Mouse (Mus musculus): ENCODE data around the gene Mfap5.
"Not testable (repeated sequence)": the region's sequence is repeated elsewhere in the genome, so short reads cannot be mapped to it uniquely, and the experiment has no call there.

Gene Mfap5

DNA sequence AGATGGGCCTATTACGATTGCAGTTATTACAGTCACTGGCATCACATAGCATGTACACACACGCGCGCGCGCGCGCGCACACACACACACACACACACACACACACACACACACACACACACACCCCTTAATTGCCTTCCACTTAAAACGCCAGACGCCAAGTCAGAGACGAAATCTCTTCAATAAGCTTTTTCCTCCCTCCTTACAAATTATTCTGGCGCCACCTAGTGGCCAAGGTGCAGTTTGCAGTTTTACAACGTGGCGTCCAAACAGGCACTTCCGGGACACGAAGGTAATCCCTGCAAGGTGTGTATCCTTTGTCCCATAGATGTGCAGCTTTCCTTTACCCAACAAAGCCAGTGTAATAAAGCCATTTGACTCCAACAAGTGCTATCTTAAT, 54.8 kb downstream of the Mfap5 start:
- DNase-seq (ENCODE audit: low read depth, low spot score): peak; percentile 82

DNA sequence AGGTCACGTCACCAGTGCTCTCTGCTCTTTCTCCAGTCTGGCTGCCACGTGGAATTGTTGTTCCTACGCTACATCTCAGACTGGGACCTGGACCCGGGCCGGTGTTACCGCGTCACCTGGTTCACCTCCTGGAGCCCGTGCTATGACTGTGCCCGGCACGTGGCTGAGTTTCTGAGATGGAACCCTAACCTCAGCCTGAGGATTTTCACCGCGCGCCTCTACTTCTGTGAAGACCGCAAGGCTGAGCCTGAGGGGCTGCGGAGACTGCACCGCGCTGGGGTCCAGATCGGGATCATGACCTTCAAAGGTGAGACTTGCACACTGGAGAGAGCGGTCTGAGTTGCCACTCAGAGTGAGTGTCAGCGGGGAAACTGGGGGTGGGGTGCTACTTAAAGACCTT, 55.4 kb downstream of the Mfap5 start:
- peak; percentile 20 for DNase-seq (ENCODE audit: low read depth, low spot score)

DNA sequence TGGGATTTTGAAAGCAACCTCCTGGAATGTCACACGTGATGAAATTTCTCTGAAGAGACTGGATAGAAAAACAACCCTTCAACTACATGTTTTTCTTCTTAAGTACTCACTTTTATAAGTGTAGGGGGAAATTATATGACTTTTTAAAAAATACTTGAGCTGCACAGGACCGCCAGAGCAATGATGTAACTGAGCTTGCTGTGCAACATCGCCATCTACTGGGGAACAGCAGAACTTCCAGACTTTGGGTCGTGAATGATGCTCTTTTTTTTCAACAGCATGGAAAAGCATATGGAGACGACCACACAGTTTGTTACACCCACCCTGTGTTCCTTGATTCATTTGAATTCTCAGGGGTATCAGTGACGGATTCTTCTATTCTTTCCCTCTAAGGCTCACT, 56.8 kb downstream of the Mfap5 start:
- DNase-seq (ENCODE audit: low read depth, low spot score): peak; percentile 46

DNA sequence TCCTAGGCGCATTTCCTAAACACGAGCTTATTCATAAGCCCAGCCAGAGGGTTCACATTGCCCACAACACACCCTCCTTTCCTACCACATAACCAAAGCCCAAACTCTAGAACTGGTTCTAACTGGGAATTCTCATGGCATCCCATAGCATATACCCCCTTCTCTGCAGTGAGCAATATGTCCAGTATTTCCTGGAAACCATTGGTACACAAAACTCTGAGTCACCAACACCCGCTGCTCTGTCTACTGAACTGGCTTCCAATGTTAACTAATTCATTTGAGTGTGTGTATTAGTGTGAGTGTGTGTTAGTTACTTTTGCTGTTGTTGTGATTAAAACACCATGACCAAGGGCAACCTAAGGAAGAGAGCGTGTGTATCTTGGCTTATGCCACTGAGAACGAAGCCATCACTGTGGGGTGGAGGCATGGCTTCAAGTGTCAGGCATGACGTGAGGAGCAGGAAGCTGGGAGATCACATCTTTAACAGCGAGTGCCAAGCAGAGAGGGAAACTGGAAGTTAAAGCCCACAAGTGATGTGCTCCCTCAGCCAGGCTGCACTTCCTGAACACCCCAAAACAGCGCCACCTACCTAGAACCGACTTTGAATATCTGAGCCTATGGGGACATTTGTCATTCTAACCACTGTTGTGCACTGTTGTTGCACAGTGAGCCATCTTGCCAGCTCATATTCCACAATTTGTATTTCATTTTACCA, 59.6 kb downstream of the Mfap5 start:
- DNase-seq (ENCODE audit: low read depth, low spot score): no peak

DNA sequence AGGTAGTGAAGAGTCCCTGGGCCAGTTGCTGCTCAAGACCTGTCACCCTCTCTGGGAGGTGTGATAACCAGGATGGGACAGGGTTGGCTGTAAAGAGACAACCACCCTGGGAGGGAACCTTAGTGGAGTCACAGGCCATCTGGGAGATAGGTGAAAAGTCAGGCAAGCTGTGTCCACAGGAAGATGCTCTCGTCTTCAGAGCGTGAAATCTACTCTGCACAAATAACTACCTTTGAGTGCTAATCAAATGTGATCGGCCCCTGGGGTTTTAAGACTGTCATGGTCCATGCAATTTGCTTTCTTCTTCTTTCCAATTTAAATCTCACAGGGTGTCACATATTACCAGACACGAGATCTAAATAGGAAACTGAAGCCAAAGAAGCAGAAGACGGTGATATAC, 63.5 kb downstream of the Mfap5 start:
- DNase-seq (ENCODE audit: low read depth, low spot score): no peak

DNA sequence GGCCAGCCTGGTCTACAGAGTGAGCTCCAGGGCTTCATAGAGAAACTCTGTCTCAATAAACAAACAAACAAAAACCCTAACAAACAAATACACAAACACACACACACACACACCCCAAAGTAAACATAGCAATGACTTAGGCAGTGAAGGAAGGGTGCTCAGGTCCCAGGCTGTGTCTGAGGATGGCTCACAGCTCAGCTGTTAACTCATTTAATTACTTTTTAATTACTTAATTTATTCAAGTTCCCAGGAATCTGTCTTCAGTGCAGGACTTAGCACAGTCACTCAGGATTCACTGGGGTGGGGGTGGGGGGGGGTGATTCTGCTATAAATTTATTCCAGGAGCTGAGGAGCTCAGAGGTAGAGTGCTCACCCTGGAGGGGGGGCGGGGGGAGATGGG, 64.1 kb downstream of the Mfap5 start:
- DNase-seq (ENCODE audit: low read depth, low spot score): no peak

DNA sequence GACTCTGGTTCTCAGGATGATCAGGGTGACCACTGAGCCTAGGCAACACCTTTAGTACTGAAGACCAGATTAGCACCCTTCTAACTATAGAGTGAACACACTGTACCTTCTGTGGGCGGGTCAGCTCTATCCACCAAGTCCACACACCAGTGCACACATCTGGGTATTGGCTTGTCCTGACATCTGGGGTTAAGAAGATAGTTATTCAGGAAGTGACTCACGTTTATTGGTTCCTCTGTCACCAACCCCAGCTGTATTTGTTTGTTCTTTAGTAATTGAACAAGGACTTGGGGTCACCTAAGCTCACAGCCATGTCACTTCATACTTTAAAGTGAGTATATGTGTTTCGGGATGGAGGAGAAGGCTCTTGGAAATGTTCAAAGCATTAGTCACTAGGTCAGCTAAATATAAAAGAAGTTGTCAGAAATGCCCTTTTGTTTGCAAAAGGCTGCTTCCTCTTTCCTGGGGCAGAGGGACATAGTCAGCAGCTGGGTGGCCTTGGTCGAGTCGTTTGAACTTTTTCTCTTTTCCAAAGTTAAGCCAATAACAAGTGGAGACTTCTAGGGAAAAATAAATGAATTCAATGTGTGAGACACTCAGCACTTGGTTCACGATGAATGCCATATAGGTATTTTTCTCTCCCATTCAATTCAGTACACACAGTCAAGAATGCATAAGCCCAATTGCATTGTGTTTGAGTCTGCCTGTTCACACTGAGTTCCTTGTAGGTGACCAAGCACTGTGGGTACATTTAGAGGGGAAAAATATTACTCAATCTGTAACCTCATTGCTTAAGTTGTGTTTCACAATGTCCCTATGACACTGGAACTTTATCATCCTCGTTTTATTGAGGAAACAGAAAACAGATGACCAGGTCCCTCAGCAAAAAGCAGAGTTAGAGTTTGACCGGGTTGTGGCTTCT, 65.3 kb downstream of the Mfap5 start:
- no peak for DNase-seq (ENCODE audit: low read depth, low spot score)

DNA sequence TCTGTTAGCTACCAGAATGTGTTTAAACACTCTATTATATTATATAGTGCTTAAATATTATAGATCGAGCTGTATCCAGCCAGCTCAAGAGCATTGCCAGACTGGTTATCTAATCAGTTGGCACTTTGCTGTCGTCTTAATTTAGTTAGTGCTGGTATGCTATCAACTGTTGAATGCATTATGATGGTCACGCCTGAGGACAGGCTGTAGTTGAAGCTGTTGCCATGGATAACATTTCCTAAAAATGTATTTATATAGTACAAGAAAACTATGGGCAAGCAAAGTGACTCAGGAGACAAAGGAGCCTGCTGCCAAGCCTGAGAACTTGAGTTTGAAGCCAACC, 65.9 kb downstream of the Mfap5 start:
- DNase-seq (ENCODE audit: low read depth, low spot score): no peak

DNA sequence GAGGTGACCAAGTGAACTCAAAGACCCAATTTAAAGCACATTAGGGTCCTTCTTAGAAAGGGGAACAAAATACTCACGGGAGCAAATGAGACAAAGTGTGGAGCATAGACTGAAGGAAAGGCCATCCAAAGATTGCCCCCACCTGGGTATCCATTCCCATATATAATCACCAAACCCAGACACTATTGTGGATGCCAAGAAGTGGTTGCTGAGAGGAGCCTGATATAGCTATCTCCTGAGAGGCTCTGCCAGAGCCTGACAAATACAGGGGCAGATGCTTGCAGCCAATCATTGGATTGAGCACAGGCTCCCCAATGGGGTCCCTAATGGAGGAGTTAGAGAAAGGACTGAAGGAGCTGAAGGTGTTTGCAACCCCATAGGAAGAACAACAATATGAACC, 69.4 kb downstream of the Mfap5 start:
- DNase-seq (ENCODE audit: low read depth, low spot score): not testable (repeated sequence)

DNA sequence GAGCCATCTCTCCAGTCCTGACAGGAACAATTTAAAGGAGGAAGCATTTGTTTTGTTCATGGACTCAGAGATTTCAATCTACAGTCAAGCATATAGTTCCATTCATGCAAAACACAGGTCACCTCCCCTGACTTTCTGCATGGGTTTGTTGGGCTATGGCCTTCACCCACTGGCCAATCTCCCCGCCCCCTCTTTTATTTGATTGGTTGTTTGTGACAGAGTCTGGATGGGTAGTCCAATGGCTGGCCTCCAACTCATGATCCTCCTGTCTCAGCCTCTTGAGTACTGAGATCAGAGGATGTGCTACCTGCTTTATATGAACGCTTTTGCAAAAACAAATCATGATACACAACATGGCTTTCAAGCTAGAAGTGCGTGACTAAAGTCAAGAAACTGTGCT, 71.4 kb downstream of the Mfap5 start:
- no peak for DNase-seq (ENCODE audit: low read depth, low spot score)

Measured in WW6 (cell line).